9 mouse cellular contexts compared by ENCODE assay signal in the genomic region with DNA sequence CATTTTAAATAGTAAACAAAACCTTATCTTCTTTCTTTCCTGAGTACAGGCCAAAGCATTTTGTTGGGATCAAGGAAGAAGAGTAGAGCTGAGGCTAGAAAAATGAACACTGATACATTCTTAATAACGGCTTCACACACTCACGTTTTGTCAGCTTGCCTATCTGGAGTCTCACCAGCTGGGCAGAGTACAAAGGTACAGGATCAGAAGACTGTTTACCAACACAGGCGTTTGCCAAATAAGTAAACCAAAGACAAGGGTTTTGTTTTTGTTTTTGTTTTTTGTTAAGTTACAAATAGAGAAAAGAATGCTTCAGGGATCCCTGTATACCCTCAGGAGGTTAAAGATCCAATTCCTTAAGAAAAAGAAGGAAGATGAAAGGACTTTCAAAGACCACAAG. TPM values are rescaled to one million over a fixed set of nuclear protein-coding genes. Genes with fewer than 3 reads are reported as not detected.
DNase-seq lines count a peak whose midpoint lies in the region; ATAC-seq and TF ChIP-seq lines count a peak whose summit lies in the region.
"Had no signal": no experiment of that assay in that cellular context is flagged by ENCODE, and none has a peak within 500 bp of the region (broad histone marks: within the 10 kb centered on the region; RNA-seq: fewer than 3 reads in every experiment).

No protein-coding gene starts in this region.

- WGBS in kidney, adult 2 months, result 48% methylated on average over 3 of the region's 3 CpGs
- WGBS in embryonic facial prominence, embryonic 12.5 days, result 78% methylated on average over 3 of the region's 3 CpGs
- 71% methylated on average over 3 of the region's 3 CpGs for WGBS in intestine, embryonic 14.5 days
- 84% methylated on average over 3 of the region's 3 CpGs for WGBS in midbrain, embryonic 16.5 days

- DNase-seq in kidney, adult 2 months, result peak; percentile 57
- no peak for DNase-seq in kidney, postnatal 25 days
- DNase-seq in intestine, embryonic 14.5 days (ENCODE audit: low spot score), result no peak
- DNase-seq in layer of hippocampus, postnatal 36 days, result no peak
- DNase-seq in layer of hippocampus, adult 18-20 months (ENCODE audit: low spot score in 2 of 2), result no peak
- DNase-seq in right cerebral cortex, postnatal 14 days, result no peak
- DNase-seq: right cerebral cortex, adult 18-20 months had no signal

- H3K4me1 ChIP-seq in kidney, adult 2 months (ENCODE audit: control insufficient read depth, insufficient read depth, low read length), result peaks cover 6% of the 10 kb centered on the region; the same call in 1 of the 2 replicates
- H3K4me1 ChIP-seq in embryonic facial prominence, embryonic 12.5 days, result peaks cover 8% of the 10 kb centered on the region
- 0 out of 2 replicates have a peak, but pooled peaks cover 9% of the 10 kb centered on the region for H3K4me1 ChIP-seq in intestine, embryonic 14.5 days (replicated peaks; ENCODE audit: control insufficient read depth, insufficient read depth, low read length)
- peaks cover 25% of the 10 kb centered on the region for H3K4me1 ChIP-seq in midbrain, embryonic 16.5 days (ENCODE audit: control insufficient read depth, insufficient read depth, low read length)

- no peaks in the 10 kb centered on the region for H3K9me3 ChIP-seq in embryonic facial prominence, embryonic 12.5 days
- no peaks in the 10 kb centered on the region for H3K9me3 ChIP-seq in intestine, embryonic 14.5 days (ENCODE audit: control insufficient read depth, low read length)
- H3K9me3 ChIP-seq in midbrain, embryonic 16.5 days (replicated peaks; ENCODE audit: control insufficient read depth, low read length, poor library complexity, severe bottlenecking), result no peaks in the 10 kb centered on the region

- TF ChIP-seq POLR2A in kidney, adult 2 months (IDR thresholded peaks at IDR 0.05; ENCODE audit: low read depth, low read length), result no peak

- no peak overlapping the region for H3K9ac ChIP-seq in embryonic facial prominence, embryonic 12.5 days
- H3K9ac ChIP-seq in intestine, embryonic 14.5 days (ENCODE audit: low read length), result peak overlapping the region; percentile 90
- H3K9ac ChIP-seq in midbrain, embryonic 16.5 days (ENCODE audit: low read depth, low read length), result no peak overlapping the region

- H3K4me3 ChIP-seq in kidney, adult 2 months (ENCODE audit: insufficient read depth, low read depth, low read length), result no peak overlapping the region
- peak overlapping the region; percentile 84 for H3K4me3 ChIP-seq in embryonic facial prominence, embryonic 12.5 days
- peak overlapping the region; percentile 83 for H3K4me3 ChIP-seq in intestine, embryonic 14.5 days (ENCODE audit: low read depth, low read length)
- peak overlapping the region; percentile 88 for H3K4me3 ChIP-seq in midbrain, embryonic 16.5 days (ENCODE audit: low read depth, low read length)

- H3K4me2 ChIP-seq in embryonic facial prominence, embryonic 12.5 days (replicated peaks), result peak overlapping the region; percentile 60
- H3K4me2 ChIP-seq in intestine, embryonic 14.5 days (ENCODE audit: low read length), result peak overlapping the region; percentile 67
- H3K4me2 ChIP-seq in midbrain, embryonic 16.5 days (ENCODE audit: low read length), result peak overlapping the region; percentile 71

- H3K36me3 ChIP-seq in kidney, adult 2 months (ENCODE audit: control insufficient read depth, insufficient read depth, low read length), result peaks cover 2% of the 10 kb centered on the region
- H3K36me3 ChIP-seq in embryonic facial prominence, embryonic 12.5 days, result peaks cover 18% of the 10 kb centered on the region; the same call in 1 of the 2 replicates
- peaks cover 18% of the 10 kb centered on the region; the same call in 1 of the 2 replicates for H3K36me3 ChIP-seq in intestine, embryonic 14.5 days (ENCODE audit: control insufficient read depth, insufficient read depth, low read length)
- H3K36me3 ChIP-seq in midbrain, embryonic 16.5 days (ENCODE audit: control insufficient read depth, insufficient read depth, low read length), result peaks cover 8% of the 10 kb centered on the region

- TF ChIP-seq CTCF in kidney, adult 2 months (conservative IDR thresholded peaks at IDR 0.05; ENCODE audit: insufficient read depth, insufficient read length, low read depth, low read length), result no peak

- no peak for ATAC-seq in embryonic facial prominence, embryonic 12.5 days (ENCODE audit: insufficient number of reproducible peaks, insufficient read depth, low FRiP score, low TSS enrichment)
- no peak for ATAC-seq in intestine, embryonic 14.5 days (replicated peaks; ENCODE audit: low FRiP score, low TSS enrichment, low read depth)
- no peak for ATAC-seq in midbrain, embryonic 16.5 days

- no peak overlapping the region for H3K27ac ChIP-seq in kidney, adult 2 months (ENCODE audit: insufficient read depth, low read depth, low read length)
- no peak overlapping the region for H3K27ac ChIP-seq in embryonic facial prominence, embryonic 12.5 days
- H3K27ac ChIP-seq in intestine, embryonic 14.5 days (ENCODE audit: low read depth), result no peak overlapping the region
- H3K27ac ChIP-seq in midbrain, embryonic 16.5 days (ENCODE audit: low read length), result no peak overlapping the region

- H3K27me3 ChIP-seq in kidney, adult 2 months (replicated peaks; ENCODE audit: control insufficient read depth, insufficient read depth, low read length), result no peaks in the 10 kb centered on the region
- H3K27me3 ChIP-seq in embryonic facial prominence, embryonic 12.5 days, result no peaks in the 10 kb centered on the region
- no peaks in the 10 kb centered on the region for H3K27me3 ChIP-seq in intestine, embryonic 14.5 days (replicated peaks; ENCODE audit: control insufficient read depth, insufficient read depth, low read length)
- H3K27me3 ChIP-seq in midbrain, embryonic 16.5 days (ENCODE audit: control insufficient read depth, insufficient read depth, low read depth, low read length), result no peaks in the 10 kb centered on the region

RNA-seq across cellular contexts. Expression of gene Zkscan3, which starts 1.4 kb away (rescaled TPM):
- polyA plus RNA-seq in kidney, adult 2 months (2012; rRNA removed), result 18.4 and 20.6 TPM in 2 replicates
- polyA plus RNA-seq in embryonic facial prominence, embryonic 12.5 days (2016; fragmentation: Nextera tagmentation; extraction: Ambion mirVana), result 101 and 103 TPM in 2 replicates
- polyA plus RNA-seq in intestine, embryonic 14.5 days (2014; fragmentation: Nextera tagmentation; extraction: Ambion mirVana), result 72.2 and 74.6 TPM in 2 replicates
- 64.5 and 73.5 TPM in 2 replicates for polyA plus RNA-seq in midbrain, embryonic 16.5 days (2015; fragmentation: Nextera tagmentation; extraction: Ambion mirVana)
- total RNA-seq in layer of hippocampus, postnatal 36 days (2021), result 10 to 100 TPM; 39.7 to 46.2 TPM
- 10 to 100 TPM; 36.9 to 41.3 TPM for total RNA-seq in layer of hippocampus, adult 18-20 months (2021)

RNA-seq across cellular contexts. Expression of gene Zscan12, which starts 38.5 kb away (rescaled TPM):
- polyA plus RNA-seq in kidney, adult 2 months (2012; rRNA removed), result 1.6 TPM in 2 replicates
- 17.4 and 19.2 TPM in 2 replicates for polyA plus RNA-seq in embryonic facial prominence, embryonic 12.5 days (2016; fragmentation: Nextera tagmentation; extraction: Ambion mirVana)
- 10.1 and 12.7 TPM in 2 replicates for polyA plus RNA-seq in intestine, embryonic 14.5 days (2014; fragmentation: Nextera tagmentation; extraction: Ambion mirVana)
- 11.5 and 13.5 TPM in 2 replicates for polyA plus RNA-seq in midbrain, embryonic 16.5 days (2015; fragmentation: Nextera tagmentation; extraction: Ambion mirVana)
- total RNA-seq in layer of hippocampus, postnatal 36 days (2021), result 1 to 10 TPM; 8.4 to 9.9 TPM
- 1 to 10 TPM; 8.6 TPM for total RNA-seq in layer of hippocampus, adult 18-20 months (2021)

RNA-seq across cellular contexts. Expression of gene Pgbd1, which starts 39.7 kb away (rescaled TPM):
- 1.1 and 1.2 TPM in 2 replicates for polyA plus RNA-seq in kidney, adult 2 months (2012; rRNA removed)
- polyA plus RNA-seq in embryonic facial prominence, embryonic 12.5 days (2016; fragmentation: Nextera tagmentation; extraction: Ambion mirVana), result 3.3 and 4.2 TPM in 2 replicates
- polyA plus RNA-seq in intestine, embryonic 14.5 days (2014; fragmentation: Nextera tagmentation; extraction: Ambion mirVana), result 2.7 and 3.2 TPM in 2 replicates
- 4.6 and 4.8 TPM in 2 replicates for polyA plus RNA-seq in midbrain, embryonic 16.5 days (2015; fragmentation: Nextera tagmentation; extraction: Ambion mirVana)
- total RNA-seq in layer of hippocampus, postnatal 36 days (2021), result 1 to 10 TPM; 1.1 to 1.5 TPM
- total RNA-seq in layer of hippocampus, adult 18-20 months (2021), result 1 to 10 TPM; 1.1 to 1.6 TPM

RNA-seq across cellular contexts. Expression of gene Zscan26, which starts 52.4 kb away (rescaled TPM):
- polyA plus RNA-seq in kidney, adult 2 months (2012; rRNA removed), result 13.7 and 14.7 TPM in 2 replicates
- polyA plus RNA-seq in embryonic facial prominence, embryonic 12.5 days (2016; fragmentation: Nextera tagmentation; extraction: Ambion mirVana), result 30.5 and 34.4 TPM in 2 replicates
- 23.0 and 29.7 TPM in 2 replicates for polyA plus RNA-seq in intestine, embryonic 14.5 days (2014; fragmentation: Nextera tagmentation; extraction: Ambion mirVana)
- 21.5 and 23.4 TPM in 2 replicates for polyA plus RNA-seq in midbrain, embryonic 16.5 days (2015; fragmentation: Nextera tagmentation; extraction: Ambion mirVana)
- total RNA-seq in layer of hippocampus, postnatal 36 days (2021), result 10 to 100 TPM; 52.3 to 53.5 TPM
- 10 to 100 TPM; 54.4 to 55.9 TPM for total RNA-seq in layer of hippocampus, adult 18-20 months (2021)

RNA-seq across cellular contexts. Expression of gene Olfr1367, which starts 54.5 kb away (rescaled TPM):
- not detected in 2 replicates for polyA plus RNA-seq in kidney, adult 2 months (2012; rRNA removed)
- polyA plus RNA-seq in embryonic facial prominence, embryonic 12.5 days (2016; fragmentation: Nextera tagmentation; extraction: Ambion mirVana), result not detected in 2 replicates
- not detected in 2 replicates for polyA plus RNA-seq in intestine, embryonic 14.5 days (2014; fragmentation: Nextera tagmentation; extraction: Ambion mirVana)
- not detected in 2 replicates for polyA plus RNA-seq in midbrain, embryonic 16.5 days (2015; fragmentation: Nextera tagmentation; extraction: Ambion mirVana)
- not detected for total RNA-seq in layer of hippocampus, postnatal 36 days (2021)
- total RNA-seq in layer of hippocampus, adult 18-20 months (2021), result not detected
